Mouse (Mus musculus): ENCODE results near the gene Tuba1a.

DNA sequence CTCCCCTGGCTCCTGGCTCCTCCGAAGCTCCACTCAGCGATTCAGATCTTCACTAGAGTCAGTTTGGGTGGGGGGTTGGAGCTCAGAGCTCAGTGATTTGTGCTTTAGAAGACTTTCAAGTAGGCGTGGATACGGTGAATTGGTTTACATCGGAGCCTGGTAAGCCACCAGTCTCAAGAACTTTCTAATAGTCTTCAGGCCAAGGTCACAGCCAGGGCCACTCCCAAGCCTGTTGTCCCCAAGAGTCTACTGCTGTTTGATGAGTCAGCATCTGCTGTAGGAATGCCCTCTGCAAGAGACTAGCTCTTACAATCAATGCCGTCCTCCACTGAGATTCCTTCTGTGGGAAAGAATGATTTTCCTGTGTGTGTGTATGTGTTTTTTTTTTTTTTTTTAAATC is 28.6 kb upstream of the Tuba1a start:
- TF ChIP-seq CTCF (IDR thresholded peaks at IDR 0.05; ENCODE audit: insufficient read depth, low read depth, low read length) = no peak
- no peak for TF ChIP-seq POLR2A (IDR thresholded peaks at IDR 0.05; ENCODE audit: insufficient read depth, low read depth, low read length)

Data from olfactory bulb, adult 2 months (tissue).